Mouse (Mus musculus): Measurements from ENCODE around the gene Tuba8. TPM values are rescaled to one million over a fixed set of nuclear protein-coding genes. Genes with fewer than 3 reads are reported as not detected.

Tuba8 gene
- polyA plus RNA-seq, 1 experiment: 5.4 TPM

DNA sequence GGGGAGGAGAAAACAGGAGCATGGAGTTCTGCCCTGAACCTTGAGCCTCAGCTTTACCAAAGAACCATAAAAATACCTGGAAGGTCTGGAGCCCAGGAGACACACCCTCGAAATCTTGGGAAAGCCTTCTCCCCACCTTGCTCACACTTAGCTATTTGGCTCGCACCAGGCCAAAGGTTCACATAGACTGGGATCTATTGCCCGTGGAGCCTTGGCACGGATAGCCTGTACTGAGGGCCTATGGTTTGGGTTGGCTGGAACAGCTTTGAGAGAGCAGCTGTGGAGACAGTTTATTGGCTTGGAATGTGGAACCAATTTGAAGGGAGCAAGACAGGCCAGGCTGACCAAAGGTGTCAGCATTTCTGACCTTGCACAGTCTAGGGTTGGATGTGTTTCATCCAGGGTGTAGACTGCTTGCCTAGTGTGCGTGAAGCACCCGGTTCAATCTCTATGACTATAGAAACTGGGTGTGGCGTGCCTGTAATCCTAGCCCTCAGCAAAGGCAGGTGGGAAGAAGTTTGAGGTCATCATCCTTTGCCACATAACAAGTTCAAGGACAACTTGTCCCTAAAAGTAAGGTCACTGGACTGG lies 33.3 kb upstream of the Tuba8 start:
- Histone ChIP-seq H3K4me1 (ENCODE audit: control insufficient read depth, insufficient read depth, low read length) (no peaks in the 10 kb centered on the region; the same call in 1 of the 2 replicates), H3K27ac (ENCODE audit: insufficient read depth, low read length) (no peak overlapping the region), H3K4me3 (ENCODE audit: insufficient read depth, low read length) (no peak overlapping the region)
- TF ChIP-seq CTCF (IDR thresholded peaks at IDR 0.05; ENCODE audit: extremely low read depth, insufficient read depth, low read length): no peak
- no peak for TF ChIP-seq POLR2A (IDR thresholded peaks at IDR 0.05; ENCODE audit: extremely low read depth, insufficient read depth, low read length)

- TF ChIP-seq CTCF (IDR thresholded peaks at IDR 0.05; ENCODE audit: extremely low read depth, insufficient read depth, low read length) (peak; percentile 39; the same call in 1 of the 2 replicates), POLR2A (IDR thresholded peaks at IDR 0.05; ENCODE audit: extremely low read depth, insufficient read depth, low read length) (no peak)
- Histone ChIP-seq H3K4me1 (ENCODE audit: control insufficient read depth, insufficient read depth, low read length) (no peaks in the 10 kb centered on the region; the same call in 1 of the 2 replicates), H3K27ac (ENCODE audit: insufficient read depth, low read length) (no peak overlapping the region; the same call in 1 of the 2 replicates), H3K4me3 (ENCODE audit: insufficient read depth, low read length) (no peak overlapping the region)
Measured at GRCm38 (mm10) chr6:121178700-121179358, 31.7 kb upstream of the Tuba8 start.

DNA sequence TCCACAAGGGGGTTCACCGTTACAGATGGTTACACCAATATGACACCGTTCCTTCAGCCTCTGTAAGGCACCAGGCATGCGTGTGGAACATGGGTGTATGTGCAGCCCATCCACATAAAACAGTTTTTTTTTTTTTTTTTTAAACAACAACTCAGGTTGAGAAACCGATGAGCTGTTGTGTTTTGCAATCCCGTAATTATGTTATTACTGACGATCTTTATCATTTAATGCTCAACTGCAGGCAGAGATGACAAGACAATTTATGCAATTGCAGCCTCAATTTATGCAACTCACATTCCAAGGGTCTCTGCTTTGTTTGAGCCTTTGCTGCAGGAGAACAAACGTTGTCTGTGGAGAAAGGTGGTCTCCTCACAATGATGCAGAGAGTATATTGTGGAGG lies 30.6 kb upstream of the Tuba8 start:
- no peak overlapping the region for H3K4me3 ChIP-seq (ENCODE audit: insufficient read depth, low read length)
- H3K27ac ChIP-seq (ENCODE audit: insufficient read depth, low read length): no peak overlapping the region
- no peaks in the 10 kb centered on the region; the same call in 1 of the 2 replicates for H3K4me1 ChIP-seq (ENCODE audit: control insufficient read depth, insufficient read depth, low read length)
- TF ChIP-seq CTCF (IDR thresholded peaks at IDR 0.05; ENCODE audit: extremely low read depth, insufficient read depth, low read length) (no peak), POLR2A (IDR thresholded peaks at IDR 0.05; ENCODE audit: extremely low read depth, insufficient read depth, low read length) (no peak)

GRCm38 (mm10) chr6:121183414-121184173 lies 26.9 kb upstream of the Tuba8 start, which contains the start of gene Pex26:
TSS of gene Pex26 (plus strand) at chr6:121183667.
- peak within 1 kb of the TSS; percentile 12; the same call in 1 of the 2 replicates for H3K27ac ChIP-seq (ENCODE audit: insufficient read depth, low read length)
- peak within 1 kb of the TSS; percentile 53 for H3K4me3 ChIP-seq (ENCODE audit: insufficient read depth, low read length)
- H3K4me1 ChIP-seq (ENCODE audit: control insufficient read depth, insufficient read depth, low read length): peaks cover 2% of the 10 kb centered on the region; the same call in 1 of the 2 replicates
- TF ChIP-seq CTCF (IDR thresholded peaks at IDR 0.05; ENCODE audit: extremely low read depth, insufficient read depth, low read length): no peak
- TF ChIP-seq POLR2A (IDR thresholded peaks at IDR 0.05; ENCODE audit: extremely low read depth, insufficient read depth, low read length): peak; percentile 84

DNA sequence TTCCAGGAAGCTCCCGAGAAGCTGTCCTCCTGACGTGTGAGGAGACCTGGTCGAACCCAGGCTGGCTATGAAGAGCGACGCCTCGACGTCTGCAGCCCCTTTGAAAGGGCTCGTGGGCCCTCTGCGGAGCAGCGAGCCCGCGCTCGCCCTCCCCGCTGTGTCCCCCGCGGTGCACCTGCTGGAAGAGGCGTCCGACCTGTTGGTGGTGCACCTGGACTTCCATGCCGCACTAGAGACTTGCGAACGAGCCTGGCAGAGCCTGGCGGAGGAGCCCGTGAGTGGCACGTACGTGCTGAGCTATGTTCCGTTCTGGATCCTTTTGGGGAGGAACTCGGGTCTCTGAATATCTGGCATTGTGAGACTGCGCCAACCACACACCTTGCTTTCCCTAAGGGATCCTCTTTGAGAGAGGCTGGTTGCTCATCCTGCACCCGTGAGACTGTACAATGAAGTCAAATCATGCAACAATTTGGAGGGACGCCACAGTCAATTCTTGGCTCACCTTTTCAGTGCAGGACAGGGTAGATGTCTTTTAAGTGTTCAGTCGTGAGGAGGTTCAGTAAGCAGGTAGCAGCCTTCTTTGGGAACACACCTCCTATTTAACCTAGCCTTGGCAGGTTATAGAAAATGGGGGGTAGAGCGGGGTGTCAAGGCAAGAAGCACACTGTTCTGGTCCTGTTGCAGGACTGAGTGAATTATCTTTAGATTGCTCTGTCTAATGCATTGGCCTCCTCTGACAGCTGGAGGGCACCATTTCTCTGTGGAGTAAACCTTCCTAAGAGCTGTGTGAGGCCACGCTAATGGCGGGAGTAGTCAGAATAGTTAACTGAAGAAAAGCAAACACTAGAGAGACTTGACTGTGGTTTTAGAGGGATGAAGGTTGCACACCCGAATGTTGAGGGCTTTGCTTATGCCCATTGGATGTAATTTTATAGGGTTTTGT lies 26.0 kb upstream of the Tuba8 start:
- Histone ChIP-seq H3K4me1 (ENCODE audit: control insufficient read depth, insufficient read depth, low read length) (peaks cover 2% of the 10 kb centered on the region; the same call in 1 of the 2 replicates), H3K27ac (ENCODE audit: insufficient read depth, low read length) (no peak overlapping the region), H3K4me3 (ENCODE audit: insufficient read depth, low read length) (peak overlapping the region; percentile 53)
- TF ChIP-seq POLR2A (IDR thresholded peaks at IDR 0.05; ENCODE audit: extremely low read depth, insufficient read depth, low read length): no peak
- peak; percentile 82 for TF ChIP-seq CTCF (IDR thresholded peaks at IDR 0.05; ENCODE audit: extremely low read depth, insufficient read depth, low read length)

- peaks cover 2% of the 10 kb centered on the region; the same call in 1 of the 2 replicates for H3K4me1 ChIP-seq (ENCODE audit: control insufficient read depth, insufficient read depth, low read length)
- peak overlapping the region; percentile 53; the same call in 1 of the 2 replicates for H3K4me3 ChIP-seq (ENCODE audit: insufficient read depth, low read length)
- H3K27ac ChIP-seq (ENCODE audit: insufficient read depth, low read length): no peak overlapping the region
- TF ChIP-seq POLR2A (IDR thresholded peaks at IDR 0.05; ENCODE audit: extremely low read depth, insufficient read depth, low read length): no peak
- TF ChIP-seq CTCF (IDR thresholded peaks at IDR 0.05; ENCODE audit: extremely low read depth, insufficient read depth, low read length): no peak
Measured at GRCm38 (mm10) chr6:121185232-121185631, 25.3 kb upstream of the Tuba8 start.

- Histone ChIP-seq H3K27ac (ENCODE audit: insufficient read depth, low read length) (no peak overlapping the region), H3K4me3 (ENCODE audit: insufficient read depth, low read length) (no peak overlapping the region), H3K4me1 (ENCODE audit: control insufficient read depth, insufficient read depth, low read length) (no peaks in the 10 kb centered on the region)
- TF ChIP-seq POLR2A (IDR thresholded peaks at IDR 0.05; ENCODE audit: extremely low read depth, insufficient read depth, low read length): no peak
- TF ChIP-seq CTCF (IDR thresholded peaks at IDR 0.05; ENCODE audit: extremely low read depth, insufficient read depth, low read length): no peak
Measured at GRCm38 (mm10) chr6:121191261-121192009, 19.1 kb upstream of the Tuba8 start.

All from cortical plate, adult 2 months (tissue).